Mouse (Mus musculus): Measurements from ENCODE around the gene Ifi213. TPM values are rescaled to one million over a fixed set of nuclear protein-coding genes. Genes with fewer than 3 reads are reported as not detected.
"Not testable (repeated sequence)": the region's sequence is repeated elsewhere in the genome, so short reads cannot be mapped to it uniquely, and the experiment has no call there.

The Ifi213 gene
- 0.13 and 0.28 TPM in 2 replicates for polyA plus RNA-seq (2012; rRNA removed)

DNA sequence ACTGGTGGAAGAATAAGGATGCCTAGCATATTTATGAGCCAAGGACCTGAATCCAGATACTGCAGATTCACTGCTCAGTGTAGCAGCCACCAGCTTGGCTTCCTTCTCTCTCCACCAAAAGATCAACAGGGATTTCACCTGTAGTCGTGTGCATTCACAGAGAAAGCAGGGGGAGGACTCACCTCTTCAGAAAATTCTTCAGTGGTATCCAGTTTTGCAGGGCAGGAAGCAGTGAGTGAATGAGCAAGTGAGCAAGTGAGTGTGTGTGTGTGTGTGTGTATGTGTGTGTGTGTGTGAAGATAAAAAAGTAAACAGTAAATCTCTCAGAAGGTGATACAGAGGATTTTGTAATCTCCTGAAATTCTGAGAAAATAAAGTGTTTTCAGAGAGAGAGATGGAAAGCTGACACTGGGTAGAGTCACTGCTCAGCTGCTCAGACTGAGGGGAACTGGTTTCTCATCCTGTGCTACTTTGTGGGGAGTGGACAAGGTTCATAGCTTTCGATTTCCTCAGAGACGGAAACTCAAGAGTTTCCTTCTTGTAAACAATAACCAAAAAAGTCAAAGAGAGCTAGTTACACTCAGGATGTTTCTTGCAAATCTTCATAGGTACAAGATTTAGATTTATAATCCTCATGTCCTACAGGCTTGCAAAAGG is at the start of gene Ifi213:
Gene Ifi213 (minus strand): TSS at position 437 of the 657 bp plus-strand sequence.
- not testable (repeated sequence) for H3K27ac ChIP-seq (ENCODE audit: insufficient read depth, low read length); H3K4me3 ChIP-seq (ENCODE audit: insufficient read depth, low read length); H3K4me1 ChIP-seq (ENCODE audit: control insufficient read depth, insufficient read depth, low read length)

DNA sequence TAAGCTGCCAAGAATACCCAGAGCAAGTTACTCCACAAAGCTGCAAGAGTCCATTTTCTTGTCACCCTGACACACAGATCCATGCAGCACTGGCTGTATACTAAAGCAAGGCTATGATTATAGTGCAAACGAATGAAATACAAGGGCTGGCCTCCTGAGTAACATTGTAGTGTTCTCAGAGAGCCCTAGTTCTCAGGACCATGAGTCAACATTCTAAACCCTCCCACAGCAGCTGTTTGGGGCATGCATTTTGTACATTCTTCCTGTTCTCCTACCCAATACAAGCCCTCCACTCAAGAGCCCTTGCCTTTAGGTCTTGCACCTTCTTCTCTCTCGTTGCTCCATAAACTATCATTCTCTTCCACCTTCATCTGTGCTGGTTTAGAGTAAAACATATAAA is 46.3 kb upstream of the Ifi213 start:
- TF ChIP-seq CTCF (IDR thresholded peaks at IDR 0.05; ENCODE audit: extremely low read depth, insufficient read depth, low read length) (no peak), POLR2A (IDR thresholded peaks at IDR 0.05; ENCODE audit: extremely low read depth, insufficient read depth, low read length) (no peak)
- no peak overlapping the region for H3K27ac ChIP-seq (ENCODE audit: insufficient read depth, low read length)
- H3K4me3 ChIP-seq (ENCODE audit: insufficient read depth, low read length): no peak overlapping the region
- H3K4me1 ChIP-seq (ENCODE audit: control insufficient read depth, insufficient read depth, low read length): no peaks in the 10 kb centered on the region

DNA sequence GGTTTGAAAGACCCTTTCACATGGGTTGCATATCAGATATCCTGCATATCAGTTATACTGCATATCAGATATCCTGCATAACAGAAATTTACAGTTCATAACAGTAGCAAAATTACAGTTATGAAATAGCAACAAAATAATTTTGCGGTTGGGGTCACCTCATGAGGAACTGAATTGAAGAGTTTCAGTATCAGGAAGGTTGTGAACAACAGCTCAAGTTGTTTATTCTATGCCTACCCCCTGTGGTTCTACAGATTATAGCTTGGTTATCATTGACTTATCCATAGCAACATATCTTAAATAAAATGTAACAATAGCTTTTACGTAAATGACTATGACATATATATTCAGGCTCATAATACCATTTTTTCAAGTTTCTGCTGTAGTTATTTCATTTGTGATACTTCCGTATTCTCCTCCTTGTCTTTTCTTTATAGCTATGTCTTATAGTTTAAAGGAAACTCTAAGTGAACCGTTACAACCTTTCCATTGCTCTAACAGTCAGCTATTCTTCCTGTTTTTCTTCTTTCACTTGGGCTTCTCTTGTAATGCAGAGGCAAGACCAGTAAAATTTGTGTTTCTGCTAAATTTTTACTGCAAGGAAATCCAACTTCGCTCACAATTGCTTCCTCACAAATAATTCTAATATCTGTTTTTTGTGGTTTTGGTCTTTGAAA is 35.0 kb upstream of the Ifi213 start:
- no peak overlapping the region for H3K27ac ChIP-seq (ENCODE audit: insufficient read depth, low read length)
- TF ChIP-seq CTCF (IDR thresholded peaks at IDR 0.05; ENCODE audit: extremely low read depth, insufficient read depth, low read length): no peak
- TF ChIP-seq POLR2A (IDR thresholded peaks at IDR 0.05; ENCODE audit: extremely low read depth, insufficient read depth, low read length): no peak

DNA sequence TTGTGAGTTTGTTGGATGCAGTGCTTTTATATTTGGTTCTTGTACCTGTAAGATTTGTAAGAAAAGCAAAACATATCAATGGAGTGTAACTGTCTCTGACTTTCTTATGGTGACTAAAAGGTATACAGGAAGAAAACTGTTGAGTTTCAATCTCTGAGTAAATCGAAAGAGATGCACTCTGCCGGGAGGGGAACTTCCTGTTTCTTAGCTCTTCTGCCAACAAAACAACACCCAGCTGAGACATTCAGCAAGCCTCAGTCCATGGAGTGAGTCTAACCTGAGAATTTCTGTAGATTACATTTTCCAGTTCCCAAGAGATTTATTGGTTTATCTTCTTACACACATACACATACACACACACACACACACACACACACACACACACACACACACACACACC is 31.5 kb upstream of the Ifi213 start, which contains the start of gene Ifi209:
Gene Ifi209 (plus strand): TSS at position 296 of the 400 bp plus-strand sequence.
- not testable (repeated sequence) for H3K4me1 ChIP-seq (ENCODE audit: control insufficient read depth, insufficient read depth, low read length); H3K27ac ChIP-seq (ENCODE audit: insufficient read depth, low read length); H3K4me3 ChIP-seq (ENCODE audit: insufficient read depth, low read length)

More for the DNA sequence above, 35.0 kb upstream of the Ifi213 start:
- Histone ChIP-seq H3K4me3 (ENCODE audit: insufficient read depth, low read length) (no peak overlapping the region), H3K4me1 (ENCODE audit: control insufficient read depth, insufficient read depth, low read length) (no peaks in the 10 kb centered on the region)

DNA sequence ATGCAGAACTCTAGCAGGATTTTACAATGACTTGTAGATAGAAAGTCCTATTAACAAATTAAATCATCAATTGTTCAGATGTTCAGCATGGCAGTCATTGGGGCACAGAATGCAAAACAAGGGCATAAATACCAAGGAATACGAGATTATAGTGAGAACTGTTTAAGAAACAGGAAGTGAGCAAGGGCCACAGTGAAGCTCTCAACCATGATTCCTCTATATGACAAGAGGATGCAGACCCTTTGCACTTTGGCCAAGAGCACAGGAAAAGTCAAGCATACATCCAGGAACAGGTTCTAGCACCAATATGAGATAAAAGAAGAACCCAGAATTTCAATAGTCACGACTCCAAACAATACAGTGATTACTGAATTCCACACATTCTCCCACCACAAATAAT is 27.6 kb upstream of the Ifi213 start:
- H3K4me3 ChIP-seq (ENCODE audit: insufficient read depth, low read length): no peak overlapping the region

DNA sequence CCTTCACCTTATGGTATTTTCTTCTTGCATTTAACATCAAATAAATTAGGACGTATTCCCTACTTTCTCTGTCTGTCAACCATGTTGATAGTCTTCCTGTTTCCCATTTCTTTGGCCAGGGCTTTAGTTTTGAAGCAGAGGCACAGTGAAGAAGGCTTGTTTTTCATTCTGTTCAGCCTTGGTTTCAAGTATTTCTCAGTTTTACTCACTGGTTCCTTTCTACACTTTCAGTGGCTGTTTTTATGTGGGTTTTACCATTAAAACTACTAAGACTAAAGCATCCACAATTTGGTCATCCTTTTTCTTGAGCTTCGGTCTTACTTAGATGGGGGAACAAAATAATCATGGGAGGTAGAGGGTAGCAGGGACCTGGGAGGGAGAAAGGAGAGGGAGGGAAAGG is 25.0 kb upstream of the Ifi213 start:
- H3K27ac ChIP-seq (ENCODE audit: insufficient read depth, low read length): no peak overlapping the region
- H3K4me3 ChIP-seq (ENCODE audit: insufficient read depth, low read length): no peak overlapping the region
- TF ChIP-seq CTCF (IDR thresholded peaks at IDR 0.05; ENCODE audit: extremely low read depth, insufficient read depth, low read length): no peak
- no peak for TF ChIP-seq POLR2A (IDR thresholded peaks at IDR 0.05; ENCODE audit: extremely low read depth, insufficient read depth, low read length)
- no peaks in the 10 kb centered on the region for H3K4me1 ChIP-seq (ENCODE audit: control insufficient read depth, insufficient read depth, low read length)

More for the DNA sequence above, 27.6 kb upstream of the Ifi213 start:
- Histone ChIP-seq H3K4me1 (ENCODE audit: control insufficient read depth, insufficient read depth, low read length) (no peaks in the 10 kb centered on the region), H3K27ac (ENCODE audit: insufficient read depth, low read length) (no peak overlapping the region)
- no peak for TF ChIP-seq CTCF (IDR thresholded peaks at IDR 0.05; ENCODE audit: extremely low read depth, insufficient read depth, low read length)
- no peak for TF ChIP-seq POLR2A (IDR thresholded peaks at IDR 0.05; ENCODE audit: extremely low read depth, insufficient read depth, low read length)

DNA sequence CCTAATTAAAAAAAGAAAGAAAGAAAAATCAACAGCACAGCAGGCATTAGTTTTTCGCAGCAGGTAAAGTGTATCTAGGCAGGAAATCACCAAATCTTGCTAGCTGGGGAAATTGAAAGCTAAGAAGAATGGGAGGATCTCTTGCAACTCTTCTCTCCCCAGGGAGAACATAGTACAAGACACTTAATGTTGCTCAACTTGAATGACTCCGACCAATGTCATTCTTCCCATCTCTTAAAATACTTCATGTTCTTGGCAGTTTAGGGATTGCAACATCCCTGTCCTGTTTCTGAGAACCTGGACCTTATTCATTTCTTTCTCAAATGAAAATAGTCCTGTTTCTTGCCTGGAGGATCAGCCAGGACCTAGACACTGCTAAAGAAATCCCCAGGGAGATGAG is 23.1 kb upstream of the Ifi213 start:
- not testable (repeated sequence) for H3K4me1 ChIP-seq (ENCODE audit: control insufficient read depth, insufficient read depth, low read length); H3K4me3 ChIP-seq (ENCODE audit: insufficient read depth, low read length); H3K27ac ChIP-seq (ENCODE audit: insufficient read depth, low read length)

DNA sequence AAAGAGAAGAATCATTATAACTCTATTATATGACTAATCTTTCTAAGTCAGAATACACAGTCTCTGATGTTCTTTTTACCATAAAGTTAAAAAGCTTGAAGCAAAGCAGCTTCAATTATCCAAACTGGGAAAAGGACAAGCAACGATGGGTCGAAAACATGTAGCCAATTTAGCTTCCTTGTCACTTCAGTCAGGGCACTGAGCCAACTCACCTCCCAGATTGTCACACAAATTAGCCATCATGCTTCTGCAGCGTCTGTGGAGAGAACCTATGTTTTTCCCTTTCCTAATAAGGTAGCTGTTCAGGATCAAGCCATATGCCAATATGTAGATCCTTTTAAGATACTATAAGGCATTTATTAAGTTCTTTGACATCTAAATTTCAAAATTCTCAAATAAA is 11.2 kb upstream of the Ifi213 start:
- not testable (repeated sequence) for H3K27ac ChIP-seq (ENCODE audit: insufficient read depth, low read length); H3K4me1 ChIP-seq (ENCODE audit: control insufficient read depth, insufficient read depth, low read length); H3K4me3 ChIP-seq (ENCODE audit: insufficient read depth, low read length)

DNA sequence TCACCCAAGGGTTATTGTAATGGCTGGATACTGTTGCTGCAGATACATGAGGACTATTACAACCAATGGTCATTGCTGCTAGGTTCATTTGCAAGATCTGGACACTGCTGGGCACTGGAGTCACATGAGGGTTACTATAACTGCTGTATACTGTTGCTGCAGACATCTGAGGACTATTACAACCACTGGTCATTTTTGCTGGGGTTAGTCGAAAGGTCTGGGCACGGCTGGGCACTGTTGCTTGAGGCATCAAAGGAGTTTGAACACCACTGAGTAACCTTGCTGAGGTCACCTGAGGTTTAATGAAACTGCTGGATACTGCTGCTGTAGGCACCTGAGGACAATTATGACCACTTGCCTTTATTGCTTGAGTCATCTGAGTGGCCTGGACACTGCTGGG is 9.4 kb downstream of the Ifi213 start:
- not testable (repeated sequence) for H3K4me1 ChIP-seq (ENCODE audit: control insufficient read depth, insufficient read depth, low read length); H3K4me3 ChIP-seq (ENCODE audit: insufficient read depth, low read length); H3K27ac ChIP-seq (ENCODE audit: insufficient read depth, low read length)

DNA sequence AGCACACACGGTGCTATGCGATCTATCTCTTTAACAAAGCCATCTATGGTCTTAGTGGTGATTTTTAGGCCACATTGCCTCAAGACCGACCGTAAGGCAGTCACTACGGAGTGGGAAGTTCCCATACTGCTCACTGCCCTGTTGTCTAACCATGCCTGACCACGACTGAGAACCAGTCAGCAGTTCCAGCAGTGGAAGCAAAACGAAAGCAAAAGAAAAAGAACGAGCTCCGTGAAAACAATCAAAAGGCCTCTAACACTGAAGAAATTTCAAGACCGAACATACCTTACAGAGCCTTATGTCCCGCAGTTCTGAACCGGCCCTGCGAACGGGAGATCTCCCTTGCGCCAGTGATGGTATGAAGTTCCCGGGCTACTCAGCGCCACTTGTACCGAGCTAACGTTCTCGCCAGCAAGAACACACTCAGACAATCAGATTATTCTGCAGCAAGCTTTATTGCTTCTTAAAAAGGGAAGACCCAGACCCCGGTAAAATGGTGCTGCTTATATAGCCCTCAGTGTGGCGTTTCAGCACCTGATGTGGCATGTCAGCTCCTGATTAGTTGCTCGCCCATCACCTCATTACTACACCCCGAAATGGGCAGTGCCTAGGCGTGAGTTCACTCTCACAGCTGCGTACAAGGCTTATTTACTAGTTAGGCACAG is 19.0 kb downstream of the Ifi213 start:
- no peak overlapping the region for H3K4me3 ChIP-seq (ENCODE audit: insufficient read depth, low read length)
- H3K27ac ChIP-seq (ENCODE audit: insufficient read depth, low read length): no peak overlapping the region
- H3K4me1 ChIP-seq (ENCODE audit: control insufficient read depth, insufficient read depth, low read length): no peaks in the 10 kb centered on the region
- TF ChIP-seq CTCF (IDR thresholded peaks at IDR 0.05; ENCODE audit: extremely low read depth, insufficient read depth, low read length) (no peak), POLR2A (IDR thresholded peaks at IDR 0.05; ENCODE audit: extremely low read depth, insufficient read depth, low read length) (no peak)

All from cortical plate, adult 2 months (tissue).